Mouse (Mus musculus): Measurements from ENCODE around the gene Saxo2. TPM values are rescaled to one million over a fixed set of nuclear protein-coding genes. Genes with fewer than 3 reads are reported as not detected.

The Saxo2 gene
- 1 to 10 TPM; 7.3 to 8.5 TPM for total RNA-seq (2021)

DNA sequence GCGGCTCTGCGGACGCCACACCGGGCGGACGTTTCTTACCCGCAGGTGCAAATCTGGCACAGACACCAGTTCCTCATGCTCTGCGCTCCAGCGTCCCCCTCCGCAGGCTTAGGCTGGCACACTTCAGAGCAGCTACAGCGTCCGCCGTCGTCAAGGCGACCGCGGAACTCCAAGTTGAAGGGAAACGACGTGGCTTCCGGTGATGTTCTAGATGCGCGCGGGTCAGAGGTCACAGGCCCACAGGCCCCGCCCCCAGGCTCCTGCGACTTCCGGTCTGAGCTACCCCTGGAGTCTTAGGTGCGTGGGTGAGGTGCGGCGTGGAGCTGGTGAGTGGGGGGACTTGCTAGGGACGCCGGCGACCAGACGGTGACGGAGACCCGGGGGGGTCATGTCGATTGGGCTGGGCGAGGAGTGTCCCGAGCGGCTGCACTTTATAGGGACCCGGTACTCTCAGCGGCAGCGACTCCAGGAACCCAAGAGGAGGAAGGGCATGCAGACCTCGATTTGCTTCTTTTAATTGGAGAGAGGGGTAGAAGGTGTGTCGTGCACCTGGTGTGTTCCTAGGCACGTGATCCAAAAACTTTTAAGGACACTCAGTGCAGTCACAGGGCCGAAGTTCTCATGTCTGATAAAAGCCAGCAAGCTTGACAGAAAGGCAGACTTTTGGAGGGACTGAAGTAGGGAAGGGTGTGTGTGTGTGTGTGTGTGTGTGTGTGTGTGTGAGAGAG is at the start of gene Saxo2, which contains the start of gene Efl1:
Saxo2 (minus strand) TSS at position 176 of the 728 bp plus-strand sequence.
Efl1 (plus strand) TSS at position 262 of the 728 bp plus-strand sequence.
- DNase-seq, result peak; percentile 93

DNA sequence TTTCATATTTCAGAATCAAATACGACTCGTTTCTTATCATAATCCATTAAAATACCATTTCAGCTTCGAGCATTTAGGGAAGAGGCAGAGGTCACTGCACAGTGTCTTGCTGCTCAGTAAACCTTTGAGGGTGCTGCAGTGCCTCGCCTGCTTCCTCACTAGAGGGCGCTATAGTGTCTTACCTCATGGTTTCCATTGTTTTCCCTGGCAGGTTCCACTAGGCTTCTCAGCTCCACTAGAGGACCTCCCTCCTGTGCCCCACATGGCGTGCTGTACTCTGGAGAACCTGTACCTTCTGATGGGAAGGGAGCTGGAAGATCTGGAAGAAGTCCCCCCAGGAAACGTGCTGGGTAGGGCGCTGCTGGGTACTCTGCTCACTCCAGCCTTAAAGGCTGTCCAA is 49.3 kb upstream of the Saxo2 start:
- DNase-seq, result no peak

DNA sequence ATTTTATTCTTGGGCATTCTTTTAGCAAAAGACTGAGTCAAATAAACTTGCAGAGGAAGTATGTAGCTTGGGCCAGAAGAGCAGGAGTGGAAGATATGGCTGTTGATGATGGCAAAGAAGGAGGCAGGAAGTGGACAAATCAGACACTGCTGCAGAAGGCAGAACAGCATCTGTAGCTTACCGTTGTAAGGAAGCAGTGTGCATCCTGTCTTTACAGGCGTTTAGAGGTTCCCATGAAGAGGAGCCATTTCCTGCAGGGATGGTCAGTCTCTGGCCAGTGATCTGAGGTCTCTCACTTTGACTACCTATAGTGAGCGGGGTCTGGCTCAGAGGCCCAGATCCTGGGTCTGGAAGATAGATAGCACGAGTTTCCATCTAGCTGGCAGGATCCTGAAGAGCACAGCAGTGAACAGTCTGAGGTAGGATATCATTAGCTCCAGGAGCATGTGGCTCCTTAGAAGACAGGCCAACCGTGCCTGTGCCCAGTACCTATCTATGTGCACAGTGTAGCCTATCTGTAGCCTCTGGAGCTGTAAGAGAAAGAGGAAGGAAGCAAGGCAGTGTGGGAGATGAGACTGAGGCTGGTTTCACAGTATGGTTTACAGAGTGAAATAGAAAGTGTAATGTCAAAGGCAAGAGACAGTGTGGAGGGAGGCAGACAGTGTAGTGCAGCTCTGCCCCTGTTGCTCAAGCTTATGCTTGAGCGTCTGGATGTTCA is 42.9 kb upstream of the Saxo2 start:
- no peak for DNase-seq

DNA sequence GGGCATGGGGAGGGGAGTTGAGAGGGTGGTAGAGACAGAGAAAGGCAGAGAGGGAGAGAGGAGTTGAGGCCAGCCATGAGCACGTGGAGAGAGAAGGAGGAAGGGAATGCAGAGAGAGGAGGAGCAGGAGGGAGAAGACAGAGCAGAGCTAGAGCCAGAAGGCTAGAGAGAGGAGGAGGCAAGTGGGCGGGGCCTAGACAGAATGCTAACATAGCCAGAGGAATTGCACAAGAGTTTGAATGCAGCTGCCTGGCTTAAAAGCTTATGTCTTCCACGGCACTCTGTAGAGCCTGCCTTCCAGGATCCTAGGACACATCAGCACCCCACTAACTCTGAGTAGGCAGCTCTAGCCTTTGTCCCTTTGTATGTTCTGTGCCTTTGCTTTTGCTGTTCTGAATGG is 40.4 kb upstream of the Saxo2 start:
- DNase-seq, result peak in 1 of 2 experiments; percentile 37

DNA sequence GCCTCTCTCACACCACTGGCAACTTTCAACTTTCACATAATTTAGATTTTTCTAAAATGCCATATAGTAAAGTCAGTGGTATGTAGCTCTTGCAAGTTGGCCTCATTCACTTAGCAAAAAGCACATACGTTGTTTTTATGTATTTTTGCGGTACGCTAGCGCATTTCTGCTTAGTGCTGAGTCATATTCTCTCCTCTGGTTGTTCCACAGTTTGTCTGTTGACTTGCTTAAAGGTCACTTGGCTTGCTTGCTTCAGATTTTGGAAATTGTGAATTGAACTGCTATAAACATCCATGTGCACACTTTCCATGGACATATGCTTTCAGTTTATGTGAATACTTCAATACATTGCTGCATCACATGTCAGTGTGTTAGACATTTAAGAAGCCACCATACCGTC is 31.6 kb upstream of the Saxo2 start:
- no peak for DNase-seq

DNA sequence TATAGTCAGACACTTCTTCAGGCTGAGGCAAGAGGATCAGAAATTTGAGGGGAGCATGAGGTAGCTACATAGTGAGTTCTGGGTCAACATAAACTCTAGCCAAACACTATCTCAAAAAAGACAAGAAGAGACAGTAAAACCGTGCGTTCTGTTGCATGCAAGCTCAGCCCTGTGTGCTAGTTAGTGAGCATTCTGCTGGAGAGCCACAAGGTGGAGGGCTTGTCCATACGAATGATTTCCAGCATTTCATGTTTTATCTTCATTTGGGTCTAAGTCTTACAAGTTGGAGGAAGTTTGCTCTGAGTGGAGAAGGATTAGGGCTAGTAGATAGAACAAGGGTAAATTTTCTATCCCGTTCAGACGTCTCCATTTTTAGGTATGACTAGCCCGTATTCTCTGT is 28.5 kb upstream of the Saxo2 start:
- DNase-seq, result no peak

DNA sequence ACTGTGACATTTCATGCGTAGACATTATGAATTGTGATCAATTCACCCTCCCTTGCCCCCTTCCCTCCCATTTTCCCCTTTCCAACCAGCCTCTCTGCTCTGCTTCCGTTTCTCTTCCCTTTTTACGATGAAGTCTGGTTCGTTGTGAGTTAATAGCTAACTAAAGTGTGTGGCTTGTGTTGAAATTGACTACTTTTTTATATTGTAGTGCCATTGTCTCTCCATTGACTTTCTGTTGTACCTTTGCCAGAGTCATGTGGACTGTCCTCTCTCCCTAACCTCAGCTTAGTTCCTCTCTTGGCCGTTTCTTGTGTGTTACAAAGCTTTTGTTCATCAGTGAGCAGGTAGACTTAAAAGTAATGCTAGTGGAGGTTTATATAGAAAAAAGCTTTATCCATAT is 27.7 kb upstream of the Saxo2 start:
- no peak for DNase-seq

DNA sequence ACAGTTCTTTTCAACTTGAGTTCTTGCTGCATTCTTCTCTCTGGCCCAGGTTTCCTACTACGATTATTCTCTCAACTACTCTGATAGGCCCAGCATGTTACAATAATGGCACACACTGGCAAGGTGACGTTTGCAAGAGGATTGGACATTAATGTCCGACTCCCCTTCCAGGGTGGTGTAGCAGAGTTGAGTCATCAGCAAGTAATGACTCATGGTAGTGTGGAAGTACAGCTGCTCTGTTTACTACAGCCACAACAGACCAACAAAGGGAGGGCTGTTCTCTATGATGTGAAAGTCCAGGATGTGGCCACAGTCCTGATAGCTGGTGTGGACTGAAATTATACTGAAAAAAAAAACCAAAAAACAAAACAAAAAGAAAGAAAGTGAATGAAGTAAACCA is 16.3 kb upstream of the Saxo2 start:
- DNase-seq, result no peak

DNA sequence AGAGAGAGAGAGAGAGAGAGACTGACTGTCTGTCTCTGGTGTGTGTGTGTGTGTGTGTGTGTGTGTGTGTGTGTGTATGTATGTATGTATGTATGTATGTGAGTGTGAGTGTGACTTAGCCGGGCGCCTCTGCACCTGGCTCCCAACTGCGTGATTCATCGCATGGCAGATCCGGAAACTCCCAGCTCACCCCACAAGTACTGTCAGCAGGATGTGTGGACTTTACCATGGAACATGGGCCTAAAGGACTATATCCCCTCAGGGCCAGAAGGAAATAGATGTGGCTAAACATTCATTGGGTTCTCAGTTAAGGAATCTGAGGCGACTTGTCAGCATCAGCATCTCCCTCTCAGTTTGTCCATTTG is 735 bp upstream of the Saxo2 start:
- no peak for DNase-seq

DNA sequence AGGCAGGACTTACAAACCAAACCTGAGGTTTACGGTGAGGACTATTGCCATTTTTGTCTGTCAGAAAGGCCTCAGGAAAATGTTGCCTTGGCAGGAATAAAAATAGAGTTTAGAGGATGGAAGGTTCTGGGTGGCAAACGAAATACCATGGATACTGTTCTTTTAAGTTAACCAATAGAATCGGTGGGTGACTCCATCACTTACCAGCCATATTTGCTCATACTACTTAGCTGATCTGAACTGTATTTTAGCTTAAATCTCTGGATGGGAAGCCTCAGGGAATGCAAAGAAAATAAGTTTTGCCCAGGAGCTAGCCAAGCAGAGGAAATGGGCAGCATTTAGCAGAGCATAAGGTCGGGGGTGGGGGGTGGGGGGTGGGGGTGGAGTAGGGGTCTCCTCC is 419 bp downstream of the Saxo2 start:
- no peak for DNase-seq

DNA sequence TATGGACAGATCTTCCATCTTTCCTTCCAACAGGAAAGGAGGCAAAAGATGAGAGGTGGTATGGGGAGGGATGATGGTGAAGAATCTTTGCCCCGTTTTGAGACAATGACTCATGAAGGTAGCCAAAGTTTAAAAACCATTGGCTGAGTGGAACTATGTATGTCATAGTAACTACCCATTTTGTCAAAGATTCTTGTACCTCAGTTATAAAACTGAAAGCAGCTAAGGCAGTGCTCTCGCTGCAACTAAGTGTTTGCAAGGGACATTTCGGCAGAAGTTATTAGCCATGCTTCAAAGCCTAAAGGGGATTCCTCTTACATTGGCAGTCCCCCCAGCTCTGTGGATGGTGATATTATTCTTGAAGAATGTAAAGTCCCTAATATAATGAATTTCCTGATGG is 1.1 kb downstream of the Saxo2 start:
- DNase-seq, result no peak

DNA sequence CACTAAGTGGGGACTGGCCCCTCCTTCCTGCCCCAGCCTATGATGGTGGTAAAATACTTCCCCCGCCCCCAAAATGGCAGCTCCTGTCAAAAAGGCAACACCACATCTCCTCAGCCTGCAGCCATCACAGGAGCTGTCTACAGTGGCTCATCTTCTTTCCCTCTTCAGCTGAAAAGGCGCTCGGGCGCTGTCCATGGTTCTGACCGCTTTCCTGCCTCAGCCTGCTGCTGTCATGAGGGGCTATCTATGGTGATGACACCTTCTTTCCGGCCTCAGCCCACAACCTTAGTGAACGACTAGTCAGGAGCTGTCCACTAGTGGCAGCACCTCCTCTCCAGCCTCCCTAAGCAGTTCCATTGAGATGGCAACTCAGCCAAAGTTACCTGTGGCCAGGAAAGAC is 23.0 kb downstream of the Saxo2 start:
- no peak for DNase-seq

DNA sequence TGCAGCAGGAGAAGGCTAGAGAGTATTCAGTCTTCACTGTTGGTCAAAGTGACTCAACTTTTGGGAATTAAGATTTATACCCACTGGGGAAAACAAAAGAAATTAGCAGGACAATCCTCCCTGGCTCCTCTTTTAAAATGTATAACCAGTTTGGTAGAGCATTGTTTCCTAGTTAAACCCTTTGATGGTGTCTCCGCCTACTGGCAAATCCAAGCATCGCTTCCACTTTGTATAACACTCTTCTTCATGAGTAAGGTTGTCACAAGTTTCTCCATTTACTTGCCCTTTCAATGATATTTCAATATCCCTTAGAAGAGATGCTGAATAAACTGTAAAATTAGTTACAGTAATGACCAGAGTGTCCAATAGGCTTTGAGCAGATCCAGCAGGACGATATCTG is 38.7 kb downstream of the Saxo2 start:
- DNase-seq, result no peak

DNA sequence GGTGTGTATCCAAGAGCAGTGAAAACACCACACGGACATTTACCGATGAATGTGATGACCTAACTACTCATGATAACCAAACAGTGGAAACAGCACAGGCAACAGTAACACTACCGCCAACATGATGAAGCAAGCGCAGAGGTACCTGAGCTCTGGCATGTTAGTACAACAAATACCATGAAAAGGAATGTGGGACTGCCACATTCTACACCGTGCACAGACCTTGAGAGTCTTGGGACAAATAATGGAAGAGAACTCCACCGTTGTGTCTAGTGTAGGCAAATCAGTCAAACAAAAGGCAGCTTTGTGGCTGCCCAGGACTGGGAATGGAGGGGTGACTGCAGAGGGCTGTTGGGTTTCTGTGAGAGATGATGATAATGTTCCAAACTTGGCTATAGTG is 42.9 kb downstream of the Saxo2 start:
- no peak for DNase-seq

DNA sequence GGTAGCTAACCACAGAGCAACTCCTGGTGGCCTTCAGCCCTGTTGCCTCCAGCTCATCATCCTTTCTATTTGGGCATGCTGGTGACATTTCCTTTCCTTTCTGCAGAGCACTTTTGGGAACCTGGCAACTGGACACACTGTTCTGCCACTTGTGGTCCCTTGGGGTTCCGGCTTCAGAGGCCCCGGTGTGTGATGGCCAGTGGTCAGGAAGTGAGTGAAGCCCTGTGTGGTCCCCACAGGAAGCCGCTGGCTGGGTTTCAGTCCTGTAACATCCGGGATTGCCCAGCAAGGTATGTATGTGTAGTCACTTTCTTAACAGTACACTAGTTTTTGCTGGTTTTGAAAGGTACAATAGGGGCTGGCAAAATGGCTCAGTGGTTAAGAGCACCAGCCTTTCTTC is 46.3 kb downstream of the Saxo2 start:
- DNase-seq, result no peak

DNA sequence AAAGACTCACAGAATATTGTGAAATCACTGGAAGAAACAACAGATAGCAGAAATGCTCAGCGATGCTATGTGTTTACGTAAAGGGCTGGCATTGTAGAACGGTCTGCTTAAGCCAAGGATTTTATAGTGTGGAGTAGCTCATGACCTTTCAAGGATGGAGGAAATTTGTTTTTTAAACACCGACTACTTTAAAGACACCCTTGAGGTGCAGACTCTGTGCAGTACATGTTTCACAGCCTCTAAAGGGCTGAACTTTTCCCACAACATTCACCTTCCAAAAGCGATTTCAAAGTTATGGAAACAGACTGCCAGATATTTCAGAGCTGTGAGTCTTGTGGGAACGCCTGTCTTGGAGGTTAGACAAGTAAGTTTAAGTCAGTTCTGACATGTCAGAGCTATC is 57.4 kb downstream of the Saxo2 start:
- DNase-seq, result no peak

Other genes starting within 250 kb of the Saxo2 start
- gene Efl1, start 86 bp upstream of the Saxo2 start, total RNA-seq (2021), result 10 to 100 TPM; 17.4 to 19.3 TPM
- 10 to 100 TPM; 21.8 to 22.7 TPM for gene Mex3b, start 218.8 kb upstream of the Saxo2 start, total RNA-seq (2021)

Measured in layer of hippocampus, postnatal 36 days (tissue).